Mouse (Mus musculus) intestine, embryonic 14.5 days (tissue): Measurements from ENCODE around the gene Alg9. TPM values are rescaled to one million over a fixed set of nuclear protein-coding genes. Genes with fewer than 3 reads are reported as not detected.
A peak's percentile ranks its signal among the peaks of the same experiment; 100 is the strongest.

Source experiments
- ATAC-seq: fragments of 200-750 bp; cut with Nextera tagmentation; replicated peaks from 2 replicates; pipeline ENCODE4 v1.8.0; 2017; ENCODE audit warnings: low read depth, moderate number of reproducible peaks, moderate TSS enrichment, moderate library complexity; ENCODE audit not compliant: low FRiP score, low TSS enrichment
- DNase-seq: peaks from one replicate; pipeline ENCODE4 v3.0.0-alpha.2; 2018; ENCODE audit warnings: low spot score
- H3K27ac ChIP-seq: fragments of 300-500 bp; sonication (generic); 2 replicates; pipeline ENCODE4 v1.5.1; 2014; ENCODE audit warnings: low read depth, mild to moderate bottlenecking, control low read depth
- H3K27me3 ChIP-seq: fragments of 300-500 bp; sonication (generic); replicated peaks from 2 replicates; pipeline ENCODE4 v1.6.1; 2014; ENCODE audit warnings: low read length, control low read depth; ENCODE audit not compliant: control insufficient read depth, insufficient read depth
- H3K36me3 ChIP-seq: fragments of 300-500 bp; sonication (generic); 2 replicates; pipeline ENCODE4 v1.6.1; 2014; ENCODE audit warnings: low read length, control low read depth; ENCODE audit not compliant: control insufficient read depth, insufficient read depth
- H3K4me1 ChIP-seq: fragments of 300-500 bp; sonication (generic); replicated peaks from 2 replicates; pipeline ENCODE4 v1.6.1; 2014; ENCODE audit warnings: low read length, control low read depth, mixed read lengths; ENCODE audit not compliant: control insufficient read depth, insufficient read depth
- H3K4me2 ChIP-seq: fragments of 300-500 bp; sonication (generic); 2 replicates; pipeline ENCODE4 v1.6.1; 2014; ENCODE audit warnings: low read length
- H3K4me3 ChIP-seq: fragments of 300-500 bp; sonication (generic); 2 replicates; pipeline ENCODE4 v1.5.1; 2014; ENCODE audit warnings: low read depth, low read length, control low read depth, mixed read lengths
- H3K9ac ChIP-seq: fragments of 300-500 bp; sonication (generic); 2 replicates; pipeline ENCODE4 v1.6.1; 2014; ENCODE audit warnings: mild to moderate bottlenecking, low read length
- H3K9me3 ChIP-seq: fragments of 300-500 bp; sonication (generic); 2 replicates; pipeline ENCODE4 v1.6.1; 2016; ENCODE audit warnings: low read length, control low read depth; ENCODE audit not compliant: control insufficient read depth
- WGBS: fragments of 180-500 bp; shearing (Covaris S2); extraction: QIAGEN DNeasy Blood & Tissue Kit; methylation state at CpG from one replicate; pipeline ENCODE4 v1.1.7; 2014; 5-methylcytosine and 5-hydroxymethylcytosine counted together
- polyA plus RNA-seq: library from polyadenylated mRNA; unstranded; fragments of >200 nt; fragmentation: Nextera tagmentation; extraction: Ambion mirVana; gene quantifications from 2 replicates; pipeline ENCODE4 v1.2.1, GENCODE M21; 2014

Alg9 gene
- polyA plus RNA-seq = 44.6 and 48.7 TPM in 2 replicates

GRCm38 (mm10) chr9:50774991-50775612 is at the start of gene Alg9, which contains the start of gene 1110032A03Rik:
TSS of gene Alg9 (plus strand) at chr9:50775019.
TSS of gene 1110032A03Rik (minus strand) at chr9:50775520.
- Histone ChIP-seq H3K4me3 (peak within 1 kb of the TSS; percentile 88), H3K27ac (peak within 1 kb of the TSS; percentile 88), H3K4me1 (peaks cover 11% of the 10 kb centered on the region; the same call in 1 of the 2 replicates), H3K9ac (peak within 1 kb of the TSS; percentile 85), H3K9me3 (no peaks in the 10 kb centered on the region), H3K27me3 (no peaks in the 10 kb centered on the region), H3K36me3 (peaks cover 33% of the 10 kb centered on the region), H3K4me2 (peak within 1 kb of the TSS; percentile 69)
- ATAC-seq = peak; percentile 80
- under 1% methylated on average over 48 of the region's 51 CpGs for WGBS
- peak; percentile 97 for DNase-seq

- Histone ChIP-seq H3K4me2 (no peak overlapping the region), H3K9ac (no peak overlapping the region), H3K9me3 (no peaks in the 10 kb centered on the region), H3K27ac (no peak overlapping the region), H3K27me3 (no peaks in the 10 kb centered on the region), H3K36me3 (no peaks in the 10 kb centered on the region), H3K4me1 (peaks cover 7% of the 10 kb centered on the region; the same call in 1 of the 2 replicates), H3K4me3 (no peak overlapping the region)
- no peak for DNase-seq
- ATAC-seq = no peak
- WGBS = 63% methylated on average over 8 of the region's 8 CpGs
These were observed 48.8 kb upstream of the Alg9 start for GRCm38 (mm10) chr9:50725921-50726590.

- H3K27me3 ChIP-seq = no peaks in the 10 kb centered on the region
- H3K9me3 ChIP-seq = no peaks in the 10 kb centered on the region
- H3K9ac ChIP-seq = peak overlapping the region; percentile 45
- H3K36me3 ChIP-seq = no peaks in the 10 kb centered on the region
- H3K4me1 ChIP-seq = peaks cover 7% of the 10 kb centered on the region; the same call in 1 of the 2 replicates
- DNase-seq (peak; percentile 85), ATAC-seq (peak; percentile 28)
- H3K4me2 ChIP-seq = peak overlapping the region; percentile 86
- no peak overlapping the region for H3K27ac ChIP-seq
- peak overlapping the region; percentile 63 for H3K4me3 ChIP-seq
- WGBS = 6% methylated on average over 29 of the region's 30 CpGs
These were observed 47.5 kb upstream of the Alg9 start for GRCm38 (mm10) chr9:50727171-50727924.

GRCm38 (mm10) chr9:50727925-50728651 is 46.7 kb upstream of the Alg9 start:
- H3K27ac ChIP-seq = no peak overlapping the region
- DNase-seq (no peak), ATAC-seq (peak; percentile 88)
- H3K4me3 ChIP-seq = peak overlapping the region; percentile 63
- H3K4me2 ChIP-seq = peak overlapping the region; percentile 86
- H3K9ac ChIP-seq = peak overlapping the region; percentile 45
- H3K4me1 ChIP-seq = peaks cover 5% of the 10 kb centered on the region; the same call in 1 of the 2 replicates
- 0% methylated on average over 45 of the region's 45 CpGs for WGBS
- H3K27me3 ChIP-seq = no peaks in the 10 kb centered on the region
- no peaks in the 10 kb centered on the region for H3K36me3 ChIP-seq
- no peaks in the 10 kb centered on the region for H3K9me3 ChIP-seq

- no peak overlapping the region for H3K27ac ChIP-seq
- H3K4me3 ChIP-seq = no peak overlapping the region
- no peaks in the 10 kb centered on the region for H3K4me1 ChIP-seq
- DNase-seq (no peak), ATAC-seq (no peak)
- no peaks in the 10 kb centered on the region for H3K27me3 ChIP-seq
- WGBS = 42% methylated on average over 4 of the region's 4 CpGs
- H3K4me2 ChIP-seq = no peak overlapping the region
- no peaks in the 10 kb centered on the region for H3K36me3 ChIP-seq
- no peaks in the 10 kb centered on the region for H3K9me3 ChIP-seq
- no peak overlapping the region for H3K9ac ChIP-seq
These were observed 45.2 kb upstream of the Alg9 start for GRCm38 (mm10) chr9:50729600-50729999.

GRCm38 (mm10) chr9:50732560-50732959 is 42.3 kb upstream of the Alg9 start:
- H3K9ac ChIP-seq = no peak overlapping the region
- H3K9me3 ChIP-seq = no peaks in the 10 kb centered on the region
- no peaks in the 10 kb centered on the region for H3K4me1 ChIP-seq
- DNase-seq (no peak), ATAC-seq (no peak)
- H3K36me3 ChIP-seq = no peaks in the 10 kb centered on the region
- WGBS = 24% methylated on average over 4 of the region's 4 CpGs
- no peak overlapping the region for H3K27ac ChIP-seq
- H3K27me3 ChIP-seq = no peaks in the 10 kb centered on the region
- no peak overlapping the region for H3K4me2 ChIP-seq
- H3K4me3 ChIP-seq = no peak overlapping the region

GRCm38 (mm10) chr9:50734989-50735388 is 39.8 kb upstream of the Alg9 start:
- H3K27ac ChIP-seq = no peak overlapping the region
- DNase-seq = peak; percentile 65
- H3K4me3 ChIP-seq = no peak overlapping the region
- H3K4me2 ChIP-seq = peak overlapping the region; percentile 18; the same call in 1 of the 2 replicates
- no peak for ATAC-seq
- WGBS = 6% methylated on average over 9 of the region's 9 CpGs
- no peak overlapping the region for H3K9ac ChIP-seq
- 0 out of 2 replicates have a peak, but pooled peaks cover under 1% of the 10 kb centered on the region for H3K36me3 ChIP-seq
- no peaks in the 10 kb centered on the region for H3K27me3 ChIP-seq
- H3K4me1 ChIP-seq = no peaks in the 10 kb centered on the region
- no peaks in the 10 kb centered on the region for H3K9me3 ChIP-seq
